Mouse (Mus musculus) ES-Bruce4 (cell line): ENCODE measurements around the gene Hoxb2.

ENCODE experiments used
- CTCF ChIP-seq: IDR thresholded peaks from one replicate; pipeline ENCODE4 v1.8.1; 2011; ENCODE audit warnings: low read depth, low read length
- POLR2A ChIP-seq: IDR thresholded peaks from one replicate; pipeline ENCODE4 v1.8.1; 2011; ENCODE audit warnings: low read length; ENCODE audit not compliant: insufficient read depth

DNA sequence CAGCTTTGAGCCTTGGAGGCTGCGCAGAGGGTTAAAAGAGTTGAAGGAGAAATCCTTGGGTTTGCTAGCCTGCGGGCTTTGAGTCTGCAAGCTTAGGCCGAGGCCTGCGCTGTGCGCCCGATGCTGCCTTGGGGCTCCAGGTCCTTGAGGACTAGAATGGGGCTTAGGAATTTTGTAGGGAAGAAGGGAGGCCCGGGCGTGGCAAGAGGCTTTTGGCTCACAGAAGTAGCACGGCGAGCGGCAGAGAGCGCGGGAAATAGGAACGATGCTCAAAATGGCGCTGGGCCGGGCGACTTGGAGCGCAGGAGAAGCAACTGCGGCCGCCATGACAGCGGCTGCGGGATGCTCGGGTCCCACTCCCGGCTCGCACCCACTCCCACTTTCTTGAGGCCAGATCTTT lies 4.1 kb downstream of the Hoxb2 start:
- TF ChIP-seq CTCF (no peak), POLR2A (no peak)
